Mouse (Mus musculus): ENCODE results near the gene Ripk3. TPM values are rescaled to one million over a fixed set of nuclear protein-coding genes. Genes with fewer than 3 reads are reported as not detected.

The Ripk3 gene
- polyA plus RNA-seq, 1 experiment = 0.28 TPM

- Histone ChIP-seq H3K4me3 (peak within 1 kb of the TSS; percentile 81), H3K36me3 (ENCODE audit: control insufficient read depth, insufficient read depth) (peaks cover 25% of the 10 kb centered on the region), H3K4me2 (ENCODE audit: low read depth) (peak within 1 kb of the TSS; percentile 91), H3K79me2 (ENCODE audit: control insufficient read depth, insufficient read depth) (peaks cover 21% of the 10 kb centered on the region), H3K27me3 (ENCODE audit: control insufficient read depth, insufficient read depth, insufficient read length) (no peaks in the 10 kb centered on the region), H3ac (ENCODE audit: control insufficient read depth, insufficient read length) (peak within 1 kb of the TSS; percentile 25)
- TF ChIP-seq CEBPB (IDR thresholded peaks at IDR 0.05; ENCODE audit: insufficient read depth, poor library complexity, severe bottlenecking) = no peak
- TF ChIP-seq POLR2AphosphoS2 (IDR thresholded peaks at IDR 0.05; ENCODE audit: insufficient read length, low read depth) = peak; percentile 75
- TF ChIP-seq MAX (IDR thresholded peaks at IDR 0.05; ENCODE audit: low read depth) = no peak
- peak; percentile 37 for TF ChIP-seq E2F4 (IDR thresholded peaks at IDR 0.05; ENCODE audit: insufficient read depth)
- TF ChIP-seq TCF12 (IDR thresholded peaks at IDR 0.05; ENCODE audit: insufficient read depth, poor library complexity, severe bottlenecking) = no peak
- TF ChIP-seq MYOG (IDR thresholded peaks at IDR 0.05; ENCODE audit: control insufficient read depth in 1 of 3, insufficient read depth in 1 of 3, insufficient read length in 2 of 3, low read depth in 2 of 3) = peak in 1 of 3 experiments; percentile 2
- peak in 1 of 3 experiments; percentile 24 for TF ChIP-seq MYOD1 (IDR thresholded peaks at IDR 0.05; ENCODE audit: control insufficient read depth in 1 of 3, insufficient read length in 2 of 3, low read depth in 2 of 3)
- TF ChIP-seq TCF3 (IDR thresholded peaks at IDR 0.05; ENCODE audit: insufficient read length, low read depth) = no peak
- TF ChIP-seq SRF (IDR thresholded peaks at IDR 0.05; ENCODE audit: control insufficient read depth, insufficient read length, low read depth) = no peak
- no peak for TF ChIP-seq USF1 (IDR thresholded peaks at IDR 0.05; ENCODE audit: low read depth)
- no peak for TF ChIP-seq REST (IDR thresholded peaks at IDR 0.05; ENCODE audit: insufficient read depth, insufficient read length)
- TF ChIP-seq POLR2A (IDR thresholded peaks at IDR 0.05; ENCODE audit: insufficient read length, low read depth) = peak; percentile 89
These were observed 43.3 kb downstream of the Ripk3 start, which contains the start of the genes Dhrs1 and Nop9 for GRCm38 (mm10) chr14:55745180-55745860. Gene Dhrs1 (minus strand): TSS chr14:55745690. Gene Nop9 (plus strand): TSS chr14:55745693.

GRCm38 (mm10) chr14:55743711-55744110 is 45.0 kb downstream of the Ripk3 start:
- Histone ChIP-seq H3K4me3 (no peak overlapping the region), H3K79me2 (ENCODE audit: control insufficient read depth, insufficient read depth) (peaks cover 21% of the 10 kb centered on the region), H3K4me2 (ENCODE audit: low read depth) (peak overlapping the region; percentile 90), H3ac (ENCODE audit: control insufficient read depth, insufficient read length) (no peak overlapping the region), H3K36me3 (ENCODE audit: control insufficient read depth, insufficient read depth) (peaks cover 12% of the 10 kb centered on the region), H3K27me3 (ENCODE audit: control insufficient read depth, insufficient read depth, insufficient read length) (no peaks in the 10 kb centered on the region)
- TF ChIP-seq E2F4 (IDR thresholded peaks at IDR 0.05; ENCODE audit: insufficient read depth) (no peak), TCF3 (IDR thresholded peaks at IDR 0.05; ENCODE audit: insufficient read length, low read depth) (no peak), MYOG (IDR thresholded peaks at IDR 0.05; ENCODE audit: control insufficient read depth in 1 of 3, insufficient read depth in 1 of 3, insufficient read length in 2 of 3, low read depth in 2 of 3) (peak in 2 of 3 experiments; percentile 12 to 47), TCF12 (IDR thresholded peaks at IDR 0.05; ENCODE audit: insufficient read depth, poor library complexity, severe bottlenecking) (no peak), CEBPB (IDR thresholded peaks at IDR 0.05; ENCODE audit: insufficient read depth, poor library complexity, severe bottlenecking) (no peak), MYOD1 (IDR thresholded peaks at IDR 0.05; ENCODE audit: control insufficient read depth in 1 of 3, insufficient read length in 2 of 3, low read depth in 2 of 3) (peak in 2 of 3 experiments; percentile 30 to 35)

- H3ac ChIP-seq (ENCODE audit: control insufficient read depth, insufficient read length) = no peak overlapping the region
- H3K79me2 ChIP-seq (ENCODE audit: control insufficient read depth, insufficient read depth) = no peaks in the 10 kb centered on the region
- TF ChIP-seq USF1 (IDR thresholded peaks at IDR 0.05; ENCODE audit: low read depth) (no peak), MAX (IDR thresholded peaks at IDR 0.05; ENCODE audit: low read depth) (no peak), SRF (IDR thresholded peaks at IDR 0.05; ENCODE audit: control insufficient read depth, insufficient read length, low read depth) (no peak), E2F4 (IDR thresholded peaks at IDR 0.05; ENCODE audit: insufficient read depth) (no peak), MYOG (IDR thresholded peaks at IDR 0.05; ENCODE audit: control insufficient read depth in 1 of 3, insufficient read depth in 1 of 3, insufficient read length in 2 of 3, low read depth in 2 of 3) (no peak), MYOD1 (IDR thresholded peaks at IDR 0.05; ENCODE audit: control insufficient read depth in 1 of 3, insufficient read length in 2 of 3, low read depth in 2 of 3) (no peak), TCF3 (IDR thresholded peaks at IDR 0.05; ENCODE audit: insufficient read length, low read depth) (no peak), TCF12 (IDR thresholded peaks at IDR 0.05; ENCODE audit: insufficient read depth, poor library complexity, severe bottlenecking) (no peak), POLR2AphosphoS2 (IDR thresholded peaks at IDR 0.05; ENCODE audit: insufficient read length, low read depth) (no peak), REST (IDR thresholded peaks at IDR 0.05; ENCODE audit: insufficient read depth, insufficient read length) (no peak)
- H3K27me3 ChIP-seq (ENCODE audit: control insufficient read depth, insufficient read depth, insufficient read length) = no peaks in the 10 kb centered on the region
- H3K4me3 ChIP-seq = no peak overlapping the region
- peaks cover 9% of the 10 kb centered on the region for H3K36me3 ChIP-seq (ENCODE audit: control insufficient read depth, insufficient read depth)
- no peak overlapping the region for H3K4me2 ChIP-seq (ENCODE audit: low read depth)
These were observed 51.5 kb downstream of the Ripk3 start for GRCm38 (mm10) chr14:55737086-55737687.

GRCm38 (mm10) chr14:55735758-55736157 is 52.9 kb downstream of the Ripk3 start:
- no peaks in the 10 kb centered on the region for H3K36me3 ChIP-seq (ENCODE audit: control insufficient read depth, insufficient read depth)
- H3ac ChIP-seq (ENCODE audit: control insufficient read depth, insufficient read length) = no peak overlapping the region
- H3K79me2 ChIP-seq (ENCODE audit: control insufficient read depth, insufficient read depth) = no peaks in the 10 kb centered on the region
- no peak overlapping the region for H3K4me3 ChIP-seq
- H3K27me3 ChIP-seq (ENCODE audit: control insufficient read depth, insufficient read depth, insufficient read length) = no peaks in the 10 kb centered on the region
- H3K4me2 ChIP-seq (ENCODE audit: low read depth) = no peak overlapping the region
- TF ChIP-seq E2F4 (IDR thresholded peaks at IDR 0.05; ENCODE audit: insufficient read depth) (no peak), TCF12 (IDR thresholded peaks at IDR 0.05; ENCODE audit: insufficient read depth, poor library complexity, severe bottlenecking) (no peak), POLR2A (IDR thresholded peaks at IDR 0.05; ENCODE audit: insufficient read length, low read depth) (no peak)

GRCm38 (mm10) chr14:55735334-55735733 is 53.3 kb downstream of the Ripk3 start:
- TF ChIP-seq MYOD1 (IDR thresholded peaks at IDR 0.05; ENCODE audit: control insufficient read depth in 1 of 3, insufficient read length in 2 of 3, low read depth in 2 of 3) = no peak
- no peak for TF ChIP-seq SRF (IDR thresholded peaks at IDR 0.05; ENCODE audit: control insufficient read depth, insufficient read length, low read depth)
- no peak for TF ChIP-seq USF1 (IDR thresholded peaks at IDR 0.05; ENCODE audit: low read depth)
- TF ChIP-seq TCF12 (IDR thresholded peaks at IDR 0.05; ENCODE audit: insufficient read depth, poor library complexity, severe bottlenecking) = no peak
- H3K79me2 ChIP-seq (ENCODE audit: control insufficient read depth, insufficient read depth) = no peaks in the 10 kb centered on the region

More at GRCm38 (mm10) chr14:55735334-55735733, 53.3 kb downstream of the Ripk3 start:
- Histone ChIP-seq H3K4me2 (ENCODE audit: low read depth) (no peak overlapping the region), H3K36me3 (ENCODE audit: control insufficient read depth, insufficient read depth) (no peaks in the 10 kb centered on the region), H3ac (ENCODE audit: control insufficient read depth, insufficient read length) (no peak overlapping the region), H3K4me3 (no peak overlapping the region), H3K27me3 (ENCODE audit: control insufficient read depth, insufficient read depth, insufficient read length) (no peaks in the 10 kb centered on the region)

Measured in myocyte (in vitro differentiated cells).